9 mouse cellular contexts compared by ENCODE assay signal in the genomic region with DNA sequence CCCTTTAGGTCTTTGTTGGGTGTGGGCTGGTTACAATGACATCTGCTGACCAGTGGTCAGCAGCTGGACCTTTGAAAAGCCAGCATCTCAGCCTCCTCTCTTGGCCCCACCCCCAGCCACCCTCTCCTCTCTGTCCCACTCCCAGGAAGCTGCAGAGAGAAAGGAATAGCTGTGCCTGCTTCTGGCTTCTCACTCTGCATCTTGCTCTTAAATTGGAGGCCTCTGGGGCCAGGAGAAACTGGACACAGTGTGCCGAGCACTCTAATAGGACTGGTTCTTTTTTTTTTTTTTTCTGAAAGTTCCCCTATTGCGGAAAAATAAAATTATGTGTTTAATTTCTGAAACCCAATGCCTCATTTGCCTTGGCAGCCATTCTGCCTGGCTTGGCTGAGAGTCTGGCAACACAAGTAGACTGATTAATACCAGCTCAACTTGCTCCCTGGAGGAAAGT. TPM values are rescaled to one million over a fixed set of nuclear protein-coding genes. Genes with fewer than 3 reads are reported as not detected.
DNase-seq lines count a peak whose midpoint lies in the region; ATAC-seq and TF ChIP-seq lines count a peak whose summit lies in the region.
"Had no signal": no experiment of that assay in that cellular context is flagged by ENCODE, and none has a peak within 500 bp of the region (broad histone marks: within the 10 kb centered on the region; RNA-seq: fewer than 3 reads in every experiment).

No protein-coding gene starts in this region.

- TF ChIP-seq POLR2A in kidney, adult 2 months (IDR thresholded peaks at IDR 0.05; ENCODE audit: low read depth, low read length): no peak

- H3K27me3 ChIP-seq in kidney, adult 2 months (replicated peaks; ENCODE audit: control insufficient read depth, insufficient read depth, low read length): no peaks in the 10 kb centered on the region
- no peaks in the 10 kb centered on the region for H3K27me3 ChIP-seq in embryonic facial prominence, embryonic 15.5 days
- H3K27me3 ChIP-seq in liver, embryonic 11.5 days (replicated peaks; ENCODE audit: control insufficient read depth, insufficient read depth, low read length): peaks cover 30% of the 10 kb centered on the region
- H3K27me3 ChIP-seq: neural tube, embryonic 12.5 days had no signal

- intact Hi-C loops in heart, postnatal 25 days (cut with DNase I): no loop called here

- WGBS in kidney, adult 2 months: 38% methylated on average over 2 of the region's 2 CpGs
- 15% methylated on average over 2 of the region's 2 CpGs for WGBS in embryonic facial prominence, embryonic 15.5 days
- 32% methylated on average over 2 of the region's 2 CpGs for WGBS in liver, embryonic 11.5 days

- H3K9me3 ChIP-seq in embryonic facial prominence, embryonic 15.5 days (replicated peaks): no peaks in the 10 kb centered on the region
- no peaks in the 10 kb centered on the region for H3K9me3 ChIP-seq in liver, embryonic 11.5 days (ENCODE audit: control insufficient read depth, low read length)
- H3K9me3 ChIP-seq: neural tube, embryonic 12.5 days had no signal

- H3K4me3 ChIP-seq in kidney, adult 2 months (ENCODE audit: insufficient read depth, low read depth, low read length): no peak overlapping the region
- H3K4me3 ChIP-seq in embryonic facial prominence, embryonic 15.5 days (replicated peaks): no peak overlapping the region
- H3K4me3 ChIP-seq in liver, embryonic 11.5 days (ENCODE audit: low read depth, low read length): no peak overlapping the region
- H3K4me3 ChIP-seq: neural tube, embryonic 12.5 days had no signal

- no peak for TF ChIP-seq CTCF in kidney, adult 2 months (conservative IDR thresholded peaks at IDR 0.05; ENCODE audit: insufficient read depth, insufficient read length, low read depth, low read length)

- no peaks in the 10 kb centered on the region for H3K36me3 ChIP-seq in kidney, adult 2 months (ENCODE audit: control insufficient read depth, insufficient read depth, low read length)
- no peaks in the 10 kb centered on the region for H3K36me3 ChIP-seq in embryonic facial prominence, embryonic 15.5 days
- no peaks in the 10 kb centered on the region for H3K36me3 ChIP-seq in liver, embryonic 11.5 days (ENCODE audit: control insufficient read depth, insufficient read depth, low read length)
- H3K36me3 ChIP-seq: neural tube, embryonic 12.5 days had no signal

- H3K4me1 ChIP-seq in kidney, adult 2 months (ENCODE audit: control insufficient read depth, insufficient read depth, low read length): peaks cover 32% of the 10 kb centered on the region; the same call in 1 of the 2 replicates
- H3K4me1 ChIP-seq in embryonic facial prominence, embryonic 15.5 days: peaks cover 40% of the 10 kb centered on the region
- peaks cover 27% of the 10 kb centered on the region for H3K4me1 ChIP-seq in liver, embryonic 11.5 days (replicated peaks; ENCODE audit: control insufficient read depth, insufficient read depth, low read length)

- H3K27ac ChIP-seq in kidney, adult 2 months (ENCODE audit: insufficient read depth, low read depth, low read length): peak overlapping the region; percentile 97
- H3K27ac ChIP-seq in embryonic facial prominence, embryonic 15.5 days (replicated peaks): peak overlapping the region; percentile 92
- peak overlapping the region; percentile 78 for H3K27ac ChIP-seq in liver, embryonic 11.5 days (ENCODE audit: low read depth, low read length)

- H3K4me2 ChIP-seq in embryonic facial prominence, embryonic 15.5 days (replicated peaks): peak overlapping the region; percentile 38; the same call in 1 of the 2 replicates
- no peak overlapping the region for H3K4me2 ChIP-seq in liver, embryonic 11.5 days

- DNase-seq in kidney, adult 2 months: peak; percentile 38
- no peak for DNase-seq in kidney, adult 9 months
- peak; percentile 67 for DNase-seq in heart, postnatal 25 days (ENCODE audit: low spot score)
- DNase-seq in liver, embryonic 11.5 days (ENCODE audit: low spot score): no peak
- peak; percentile 79 for DNase-seq in testis, postnatal 10 days (ENCODE audit: low spot score)
- no peak for DNase-seq in retina, embryonic 14.5 days (ENCODE audit: low spot score)
- DNase-seq in right cerebral cortex, postnatal 4 days: no peak

- no peak overlapping the region for H3K9ac ChIP-seq in embryonic facial prominence, embryonic 15.5 days
- no peak overlapping the region for H3K9ac ChIP-seq in liver, embryonic 11.5 days (ENCODE audit: low read depth, low read length)

- ATAC-seq in embryonic facial prominence, embryonic 15.5 days (ENCODE audit: insufficient number of reproducible peaks, low FRiP score, low TSS enrichment, low read depth): no peak
- no peak for ATAC-seq in liver, embryonic 11.5 days (replicated peaks; ENCODE audit: low FRiP score)

RNA-seq across cellular contexts. Expression of a gene that starts 3.8 kb away (rescaled TPM):
- 44.8 and 48.5 TPM in 2 replicates for polyA plus RNA-seq in kidney, adult 2 months (2012; rRNA removed)
- polyA plus RNA-seq in embryonic facial prominence, embryonic 15.5 days (2015; fragmentation: Nextera tagmentation; extraction: Ambion mirVana): 16.5 and 18.7 TPM in 2 replicates
- total RNA-seq in heart, postnatal 25 days (2021): 10 to 100 TPM; 26.0 to 30.4 TPM
- 11.8 and 12.4 TPM in 2 replicates for polyA plus RNA-seq in liver, embryonic 11.5 days (2014; fragmentation: Nextera tagmentation; extraction: Ambion mirVana)

RNA-seq across cellular contexts. Expression of a gene that starts 15.7 kb away (rescaled TPM):
- 75.9 and 86.6 TPM in 2 replicates for polyA plus RNA-seq in kidney, adult 2 months (2012; rRNA removed)
- 138 and 139 TPM in 2 replicates for polyA plus RNA-seq in embryonic facial prominence, embryonic 15.5 days (2015; fragmentation: Nextera tagmentation; extraction: Ambion mirVana)
- total RNA-seq in heart, postnatal 25 days (2021): 100 to 1,000 TPM in 1 of 2 experiments, 10 to 100 TPM in 1; 80.9 to 123 TPM
- polyA plus RNA-seq in liver, embryonic 11.5 days (2014; fragmentation: Nextera tagmentation; extraction: Ambion mirVana): 62.4 and 64.2 TPM in 2 replicates

RNA-seq across cellular contexts. Expression of a gene that starts 23.4 kb away (rescaled TPM):
- 112 and 116 TPM in 2 replicates for polyA plus RNA-seq in kidney, adult 2 months (2012; rRNA removed)
- 122 and 133 TPM in 2 replicates for polyA plus RNA-seq in embryonic facial prominence, embryonic 15.5 days (2015; fragmentation: Nextera tagmentation; extraction: Ambion mirVana)
- total RNA-seq in heart, postnatal 25 days (2021): 10 to 100 TPM; 78.2 to 85.0 TPM
- polyA plus RNA-seq in liver, embryonic 11.5 days (2014; fragmentation: Nextera tagmentation; extraction: Ambion mirVana): 158 and 163 TPM in 2 replicates

RNA-seq across cellular contexts. Expression of a gene that starts 30.3 kb away (rescaled TPM):
- polyA plus RNA-seq in kidney, adult 2 months (2012; rRNA removed): 134 and 160 TPM in 2 replicates
- polyA plus RNA-seq in embryonic facial prominence, embryonic 15.5 days (2015; fragmentation: Nextera tagmentation; extraction: Ambion mirVana): 12.5 and 14.3 TPM in 2 replicates
- total RNA-seq in heart, postnatal 25 days (2021): 10 to 100 TPM in 1 of 2 experiments, 1 to 10 TPM in 1; 9.6 to 14.6 TPM
- 18.5 and 19.7 TPM in 2 replicates for polyA plus RNA-seq in liver, embryonic 11.5 days (2014; fragmentation: Nextera tagmentation; extraction: Ambion mirVana)

RNA-seq across cellular contexts. Expression of a gene that starts 48.7 kb away (rescaled TPM):
- 1.3 and 1.6 TPM in 2 replicates for polyA plus RNA-seq in kidney, adult 2 months (2012; rRNA removed)
- polyA plus RNA-seq in embryonic facial prominence, embryonic 15.5 days (2015; fragmentation: Nextera tagmentation; extraction: Ambion mirVana): 1.1 and 1.9 TPM in 2 replicates
- total RNA-seq in heart, postnatal 25 days (2021): under 1 TPM; 0.10 to 0.28 TPM
- 1.2 and 1.4 TPM in 2 replicates for polyA plus RNA-seq in liver, embryonic 11.5 days (2014; fragmentation: Nextera tagmentation; extraction: Ambion mirVana)

Comparison
In these comparisons a context has a peak if more than half of its experiments do, and no peak if none do; other contexts are left out.
1. DNase-seq: peak in kidney, adult 2 months (single experiment), heart, postnatal 25 days (single experiment) and testis, postnatal 10 days (single experiment); none in kidney, adult 9 months (single experiment), liver, embryonic 11.5 days (single experiment), retina, embryonic 14.5 days (single experiment) and right cerebral cortex, postnatal 4 days (single experiment).
2. Peak in every context shown above with its lines, with median percentiles within 50 percentile points of each other: H3K27ac ChIP-seq.